Mouse (Mus musculus) kidney, embryonic 14.5 days (tissue): ENCODE results near the gene Gorasp2. TPM values are rescaled to one million over a fixed set of nuclear protein-coding genes. Genes with fewer than 3 reads are reported as not detected.

Experiments used
- ATAC-seq: fragments of 200-750 bp; cut with Nextera tagmentation; 2 replicates; pipeline ENCODE4 v1.8.0; 2017; ENCODE audit warnings: moderate number of reproducible peaks, mild to moderate bottlenecking, moderate TSS enrichment, moderate library complexity; ENCODE audit not compliant: low FRiP score, low TSS enrichment
- H3K27ac ChIP-seq: fragments of 300-500 bp; sonication (generic); 2 replicates; pipeline ENCODE4 v1.5.1; 2014; ENCODE audit warnings: low read depth, mild to moderate bottlenecking, low read length, moderate library complexity, mixed read lengths
- H3K27me3 ChIP-seq: fragments of 300-500 bp; sonication (generic); 2 replicates; pipeline ENCODE4 v1.6.1; 2014; ENCODE audit warnings: mild to moderate bottlenecking, low read length; ENCODE audit not compliant: control insufficient read depth, insufficient read depth
- H3K36me3 ChIP-seq: fragments of 300-500 bp; sonication (generic); 2 replicates; pipeline ENCODE4 v1.6.1; 2014; ENCODE audit warnings: low read length, mixed read lengths; ENCODE audit not compliant: control insufficient read depth, insufficient read depth
- H3K4me1 ChIP-seq: fragments of 300-500 bp; sonication (generic); 2 replicates; pipeline ENCODE4 v1.6.1; 2014; ENCODE audit warnings: low read length, mixed read lengths; ENCODE audit not compliant: control insufficient read depth, insufficient read depth
- H3K4me2 ChIP-seq: fragments of 300-500 bp; sonication (generic); replicated peaks from 2 replicates; pipeline ENCODE4 v1.6.1; 2014; ENCODE audit warnings: low read depth, mild to moderate bottlenecking, low read length
- H3K4me3 ChIP-seq: fragments of 300-500 bp; sonication (generic); 2 replicates; pipeline ENCODE4 v1.5.1; 2014; ENCODE audit warnings: mild to moderate bottlenecking, low read length
- H3K9ac ChIP-seq: fragments of 300-500 bp; sonication (generic); 2 replicates; pipeline ENCODE4 v1.6.1; 2014; ENCODE audit warnings: low read depth, mild to moderate bottlenecking, low read length, moderate library complexity
- H3K9me3 ChIP-seq: fragments of 300-500 bp; sonication (generic); 2 replicates; pipeline ENCODE4 v1.6.1; 2016; ENCODE audit warnings: low read length; ENCODE audit not compliant: control insufficient read depth
- WGBS: fragments of 180-500 bp; shearing (Covaris S2); extraction: QIAGEN DNeasy Blood & Tissue Kit; methylation state at CpG from one replicate; pipeline ENCODE4 v1.1.7; 2014; 5-methylcytosine and 5-hydroxymethylcytosine counted together
- polyA plus RNA-seq: library from polyadenylated mRNA; unstranded; fragments of >200 nt; fragmentation: Nextera tagmentation; extraction: Ambion mirVana; gene quantifications from 2 replicates; pipeline ENCODE4 v1.2.1, GENCODE M21; 2014

Gene Gorasp2
- polyA plus RNA-seq, 1 experiment from 2014 or later = 185 TPM

GRCm38 (mm10) chr2:70708986-70709730, 47.8 kb downstream of the Gorasp2 start:
- Histone ChIP-seq H3K27me3 (no peaks in the 10 kb centered on the region), H3K27ac (no peak overlapping the region), H3K4me2 (no peak overlapping the region), H3K9ac (no peak overlapping the region), H3K9me3 (no peaks in the 10 kb centered on the region), H3K4me1 (no peaks in the 10 kb centered on the region), H3K4me3 (no peak overlapping the region), H3K36me3 (peaks cover 28% of the 10 kb centered on the region)
- ATAC-seq = no peak
- 63% methylated on average over 13 of the region's 13 CpGs for WGBS

GRCm38 (mm10) chr2:70710236-70710635, 48.9 kb downstream of the Gorasp2 start:
- no peak overlapping the region for H3K27ac ChIP-seq
- peaks cover 36% of the 10 kb centered on the region for H3K36me3 ChIP-seq
- 93% methylated on average over 7 of the region's 7 CpGs for WGBS
- no peaks in the 10 kb centered on the region for H3K4me1 ChIP-seq
- H3K4me3 ChIP-seq = no peak overlapping the region
- no peak overlapping the region for H3K9ac ChIP-seq
- no peak overlapping the region for H3K4me2 ChIP-seq
- no peaks in the 10 kb centered on the region for H3K27me3 ChIP-seq
- H3K9me3 ChIP-seq = no peaks in the 10 kb centered on the region
- no peak for ATAC-seq

GRCm38 (mm10) chr2:70710878-70711277, 49.5 kb downstream of the Gorasp2 start:
- Histone ChIP-seq H3K27me3 (no peaks in the 10 kb centered on the region), H3K9me3 (no peaks in the 10 kb centered on the region), H3K4me3 (no peak overlapping the region), H3K36me3 (peaks cover 42% of the 10 kb centered on the region), H3K4me1 (no peaks in the 10 kb centered on the region), H3K4me2 (no peak overlapping the region), H3K9ac (no peak overlapping the region), H3K27ac (no peak overlapping the region)
- WGBS = 89% methylated on average over 4 of the region's 4 CpGs
- ATAC-seq = no peak

- Histone ChIP-seq H3K27ac (no peak overlapping the region), H3K4me1 (no peaks in the 10 kb centered on the region), H3K9ac (no peak overlapping the region), H3K36me3 (peaks cover 41% of the 10 kb centered on the region), H3K4me2 (no peak overlapping the region), H3K27me3 (no peaks in the 10 kb centered on the region), H3K9me3 (no peaks in the 10 kb centered on the region), H3K4me3 (no peak overlapping the region)
- WGBS = 74% methylated on average over 9 of the region's 9 CpGs
- no peak for ATAC-seq
These were observed 62.4 kb downstream of the Gorasp2 start for GRCm38 (mm10) chr2:70723610-70724243.

- no peaks in the 10 kb centered on the region for H3K4me1 ChIP-seq
- peaks cover 20% of the 10 kb centered on the region for H3K36me3 ChIP-seq
- no peaks in the 10 kb centered on the region for H3K9me3 ChIP-seq
- H3K27me3 ChIP-seq = no peaks in the 10 kb centered on the region
- H3K27ac ChIP-seq = no peak overlapping the region
- H3K4me3 ChIP-seq = no peak overlapping the region
- H3K9ac ChIP-seq = no peak overlapping the region
- 78% methylated on average over 2 of the region's 2 CpGs for WGBS
- H3K4me2 ChIP-seq = no peak overlapping the region
- ATAC-seq = no peak
These were observed 65.7 kb downstream of the Gorasp2 start for GRCm38 (mm10) chr2:70727089-70727488.

GRCm38 (mm10) chr2:70735534-70735933, 74.2 kb downstream of the Gorasp2 start:
- Histone ChIP-seq H3K27ac (no peak overlapping the region), H3K27me3 (no peaks in the 10 kb centered on the region), H3K36me3 (peaks cover 42% of the 10 kb centered on the region), H3K9ac (no peak overlapping the region), H3K9me3 (no peaks in the 10 kb centered on the region), H3K4me1 (no peaks in the 10 kb centered on the region), H3K4me2 (no peak overlapping the region), H3K4me3 (no peak overlapping the region)
- 82% methylated on average over 4 of the region's 4 CpGs for WGBS
- ATAC-seq = no peak

- peaks cover 45% of the 10 kb centered on the region for H3K36me3 ChIP-seq
- H3K4me2 ChIP-seq = no peak overlapping the region
- no peak overlapping the region for H3K4me3 ChIP-seq
- 51% methylated on average over 5 of the region's 5 CpGs for WGBS
- no peaks in the 10 kb centered on the region for H3K4me1 ChIP-seq
- no peaks in the 10 kb centered on the region for H3K27me3 ChIP-seq
- no peak overlapping the region for H3K27ac ChIP-seq
- ATAC-seq = no peak
- H3K9ac ChIP-seq = no peak overlapping the region
- H3K9me3 ChIP-seq = no peaks in the 10 kb centered on the region
These were observed 74.6 kb downstream of the Gorasp2 start for GRCm38 (mm10) chr2:70736008-70736407.

- 67% methylated on average over 5 of the region's 5 CpGs for WGBS
- no peaks in the 10 kb centered on the region for H3K9me3 ChIP-seq
- H3K4me3 ChIP-seq = no peak overlapping the region
- no peak for ATAC-seq
- no peaks in the 10 kb centered on the region for H3K27me3 ChIP-seq
- peaks cover 65% of the 10 kb centered on the region for H3K36me3 ChIP-seq
- no peak overlapping the region for H3K27ac ChIP-seq
- no peak overlapping the region for H3K9ac ChIP-seq
- no peaks in the 10 kb centered on the region for H3K4me1 ChIP-seq
- no peak overlapping the region for H3K4me2 ChIP-seq
These were observed 80.5 kb downstream of the Gorasp2 start for GRCm38 (mm10) chr2:70741901-70742300.

GRCm38 (mm10) chr2:70742588-70742987, 81.2 kb downstream of the Gorasp2 start:
- no peaks in the 10 kb centered on the region for H3K27me3 ChIP-seq
- no peaks in the 10 kb centered on the region for H3K9me3 ChIP-seq
- ATAC-seq = no peak
- no peak overlapping the region for H3K27ac ChIP-seq
- 88% methylated on average over 2 of the region's 2 CpGs for WGBS
- no peak overlapping the region for H3K4me3 ChIP-seq
- no peak overlapping the region for H3K9ac ChIP-seq
- H3K4me1 ChIP-seq = no peaks in the 10 kb centered on the region
- peaks cover 65% of the 10 kb centered on the region for H3K36me3 ChIP-seq
- H3K4me2 ChIP-seq = no peak overlapping the region
